Mouse (Mus musculus) cerebellum, adult (tissue): ENCODE results near the gene Vwa5a.

ENCODE experiments used
- ATAC-seq: cut with Nextera tagmentation; 2 replicates; pipeline ENCODE4 v1.9.2; 2017; ENCODE audit warnings: mild to moderate bottlenecking, moderate library complexity, mixed read lengths; ENCODE audit not compliant: insufficient number of reproducible peaks, low FRiP score, low TSS enrichment

Gene Vwa5a

DNA sequence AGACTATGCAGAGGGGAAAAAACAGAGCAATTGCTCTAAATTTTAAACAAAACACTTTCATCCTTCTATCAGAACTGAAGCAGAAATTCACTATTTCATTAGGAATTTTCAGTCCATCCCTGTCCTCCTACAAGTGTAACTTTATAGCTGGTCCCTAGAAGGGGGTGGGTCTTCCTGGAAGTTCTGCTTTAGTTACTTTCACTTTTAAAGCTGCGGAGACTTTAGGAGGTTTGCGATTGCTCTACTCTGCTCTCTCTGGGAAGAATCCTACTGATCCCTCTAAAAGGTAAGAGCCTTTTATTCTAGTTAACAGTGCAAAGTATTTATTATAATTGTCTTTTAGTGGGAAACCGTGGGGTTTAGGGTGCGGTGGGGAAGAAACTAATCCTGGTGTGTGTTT is at the start of gene Vwa5a:
Vwa5a (plus strand) TSS at position 167 of the 400 bp plus-strand sequence.
- ATAC-seq, result no peak

DNA sequence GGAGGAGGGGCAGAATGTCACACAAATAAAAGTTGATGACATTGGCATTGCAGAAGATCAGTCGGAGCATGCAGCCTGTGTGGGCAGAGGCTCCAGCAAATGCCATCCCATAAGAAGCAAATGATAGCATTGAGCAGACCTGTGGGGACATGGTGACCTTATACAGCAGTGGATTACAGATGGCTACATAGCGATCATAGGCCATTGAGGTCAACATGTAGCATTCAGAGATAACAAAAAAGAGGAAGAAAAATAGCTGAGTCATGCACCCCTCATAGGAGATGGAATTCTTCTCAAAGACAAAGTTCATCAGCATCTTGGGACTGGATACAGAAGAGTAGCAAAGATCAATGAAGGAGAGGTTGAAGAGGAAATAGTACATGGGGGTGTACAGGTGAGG is 45.2 kb upstream of the Vwa5a start:
- ATAC-seq, result no peak

DNA sequence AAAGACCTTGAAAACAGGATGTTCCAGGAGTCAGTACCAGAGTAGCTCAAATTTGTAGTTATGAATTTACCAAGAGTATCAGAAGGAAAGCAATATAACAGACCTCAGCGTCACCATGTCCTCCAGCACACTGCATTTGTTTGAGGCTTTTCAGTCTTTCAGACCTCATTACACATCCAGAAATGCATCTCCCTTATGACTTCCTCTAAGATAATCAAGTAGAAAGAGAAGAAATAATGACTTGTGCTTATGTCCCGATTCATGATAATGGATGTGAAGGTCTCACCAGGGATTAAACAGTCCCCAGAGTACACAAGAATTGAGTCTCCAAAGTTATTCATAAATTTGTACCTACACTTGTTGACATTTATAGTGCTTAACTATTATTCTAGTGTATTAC is 43.6 kb upstream of the Vwa5a start, which contains the start of gene Olfr918:
Olfr918 (minus strand) TSS at position 101 of the 400 bp plus-strand sequence.
- ATAC-seq, result no peak

DNA sequence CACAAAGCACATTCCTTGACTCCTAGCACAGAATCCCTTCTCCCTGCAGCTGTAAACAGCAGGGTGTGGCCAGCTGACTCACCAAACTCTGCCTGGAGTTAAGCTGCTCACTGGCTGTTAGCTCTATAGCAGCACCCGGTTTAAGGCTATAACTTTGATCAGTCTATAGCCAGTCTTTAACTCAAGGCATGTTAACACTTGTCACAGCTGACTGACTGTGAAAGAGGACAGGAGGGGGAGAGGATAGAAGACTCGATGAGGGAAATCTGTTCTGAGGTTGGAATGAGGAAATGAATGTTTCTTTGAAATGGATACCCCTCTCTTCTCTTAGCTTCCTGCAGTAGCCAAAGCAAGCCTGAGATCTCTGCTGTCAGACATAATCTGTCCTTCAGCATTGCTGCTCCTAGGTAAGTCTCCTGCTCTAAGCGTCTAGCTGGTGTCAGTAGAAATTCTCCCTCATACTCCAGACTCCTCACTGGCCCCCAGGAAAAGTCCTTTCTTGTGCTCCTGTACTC is 916 bp downstream of the Vwa5a start:
- no peak for ATAC-seq

DNA sequence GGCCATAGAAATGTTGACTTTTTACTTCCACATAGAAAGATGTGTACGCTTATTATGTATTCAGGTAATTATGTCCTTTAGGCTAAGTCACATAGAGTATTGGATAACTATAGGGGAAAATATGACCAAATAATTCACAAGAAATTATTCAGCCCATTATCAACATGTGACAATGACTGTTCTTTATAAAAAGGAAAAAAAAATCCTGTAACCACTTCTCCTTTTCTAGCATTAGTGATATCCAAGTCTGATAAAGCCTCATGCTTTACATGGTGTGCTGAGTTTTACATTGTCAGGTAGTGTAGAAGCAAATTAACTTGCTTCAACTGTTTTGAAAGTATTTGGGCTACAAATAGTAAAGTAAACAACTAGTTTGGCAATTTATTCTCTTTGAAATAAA is 6.0 kb downstream of the Vwa5a start:
- no peak for ATAC-seq

DNA sequence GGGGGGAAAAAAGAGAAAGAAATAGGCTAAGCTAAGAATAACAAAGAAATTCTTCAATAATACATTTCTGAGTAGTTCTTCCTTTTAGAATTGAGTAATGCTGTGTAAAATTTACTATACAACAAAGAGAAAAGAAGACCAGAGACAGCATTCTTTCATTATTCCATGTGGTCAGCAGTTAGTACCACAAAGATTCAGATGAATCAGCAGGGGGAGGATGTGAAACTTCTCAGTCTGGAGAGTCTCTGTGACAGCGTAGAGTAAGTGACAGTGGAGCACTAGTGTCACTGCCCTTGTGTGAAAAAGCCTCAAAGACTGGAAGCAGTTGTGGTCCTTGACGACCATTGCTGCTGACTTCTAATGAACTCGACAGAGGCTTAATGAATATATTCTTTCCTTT is 10.2 kb downstream of the Vwa5a start:
- ATAC-seq, result no peak

DNA sequence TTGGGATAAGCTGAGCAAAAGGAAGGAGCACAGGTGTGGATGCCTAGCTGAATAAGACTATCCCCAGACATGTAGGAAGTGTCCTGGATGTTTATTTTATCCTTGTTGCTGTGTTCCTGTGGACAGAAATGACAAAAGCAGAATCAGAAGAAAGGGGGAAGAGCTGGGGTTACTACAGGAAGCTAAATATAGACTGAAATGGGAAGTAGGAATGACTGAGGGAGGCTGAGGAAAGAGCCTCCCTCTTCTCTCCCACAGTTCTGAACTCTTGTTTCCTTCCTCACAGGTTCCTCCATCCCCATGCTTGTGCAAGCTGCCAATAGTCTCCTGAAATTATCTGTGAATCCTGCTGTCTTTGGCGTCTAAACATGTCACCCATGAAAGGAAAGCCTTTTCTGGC is 23.3 kb downstream of the Vwa5a start:
- no peak for ATAC-seq

DNA sequence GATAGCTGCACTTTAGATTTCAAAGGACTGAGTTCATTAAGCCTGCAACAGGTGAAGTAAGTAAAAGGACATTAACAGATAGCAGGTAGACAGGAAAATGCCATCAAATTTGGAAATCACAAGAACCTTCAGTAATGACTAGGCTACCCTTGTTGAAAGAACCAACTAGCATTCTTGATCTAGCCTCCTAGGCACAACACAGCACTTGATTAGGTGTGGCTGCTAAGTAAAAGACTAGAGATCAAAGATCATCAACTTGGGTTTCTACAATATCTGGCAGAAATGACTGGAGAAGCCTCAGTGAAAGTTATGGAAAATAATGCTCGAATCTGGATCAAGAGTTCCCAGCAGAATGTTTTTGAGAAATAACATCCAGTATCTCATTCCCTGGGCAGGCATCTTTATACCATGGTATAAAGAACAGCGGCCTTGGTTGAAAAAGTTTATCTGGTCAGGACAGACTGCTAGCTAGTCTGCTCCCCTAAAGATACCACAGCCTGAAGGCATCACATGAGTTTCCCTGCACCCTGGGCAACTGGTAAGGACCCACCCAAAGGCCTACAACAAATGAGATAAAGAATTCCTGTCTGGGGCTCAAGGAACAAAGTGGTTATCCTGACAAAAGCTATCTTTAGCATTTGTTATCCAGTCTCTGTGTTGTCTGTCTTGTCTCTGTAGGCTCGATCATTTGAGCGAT is 26.7 kb downstream of the Vwa5a start:
- ATAC-seq, result no peak

DNA sequence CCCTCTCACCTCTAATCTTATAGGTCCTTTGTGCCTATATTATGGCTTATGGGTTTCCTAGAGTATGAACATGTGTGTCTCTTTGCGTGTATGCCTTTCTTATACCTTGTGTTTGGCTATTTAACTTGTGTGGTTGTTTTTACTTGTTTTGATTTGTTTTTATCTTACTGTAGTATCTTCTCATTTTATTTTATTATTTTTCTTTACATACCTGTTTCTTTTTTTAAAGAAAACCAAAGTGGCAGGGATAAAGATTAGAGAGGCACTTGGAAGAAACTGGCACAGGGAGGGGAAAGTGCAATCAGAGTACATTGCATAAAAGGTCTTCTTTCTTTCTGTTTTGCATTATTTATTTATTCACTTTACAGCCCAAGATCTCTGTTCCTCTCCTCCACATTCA is 33.9 kb downstream of the Vwa5a start, which contains the start of gene Olfr920:
Olfr920 (plus strand) TSS at position 301 of the 400 bp plus-strand sequence.
- no peak for ATAC-seq

DNA sequence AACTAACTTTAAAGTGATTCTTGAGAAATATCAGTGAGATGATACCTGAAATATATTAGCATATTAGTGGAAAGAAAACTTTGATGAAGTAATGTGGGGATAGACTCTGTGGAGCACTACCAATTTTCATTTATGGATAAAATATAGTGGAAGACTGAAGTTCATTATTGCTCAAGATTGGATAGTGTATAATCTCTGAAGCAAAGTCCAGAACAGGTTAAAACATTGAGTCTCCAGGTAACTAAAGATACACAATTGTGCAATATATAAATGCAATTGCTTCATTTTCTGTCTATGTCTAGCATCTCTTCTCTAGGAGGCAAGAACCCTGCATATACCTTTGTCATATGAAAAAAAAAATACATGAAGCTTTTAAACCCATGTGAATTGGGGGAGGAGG is 54.7 kb downstream of the Vwa5a start, which contains the start of gene Olfr921:
Olfr921 (plus strand) TSS at position 301 of the 400 bp plus-strand sequence.
- no peak for ATAC-seq

DNA sequence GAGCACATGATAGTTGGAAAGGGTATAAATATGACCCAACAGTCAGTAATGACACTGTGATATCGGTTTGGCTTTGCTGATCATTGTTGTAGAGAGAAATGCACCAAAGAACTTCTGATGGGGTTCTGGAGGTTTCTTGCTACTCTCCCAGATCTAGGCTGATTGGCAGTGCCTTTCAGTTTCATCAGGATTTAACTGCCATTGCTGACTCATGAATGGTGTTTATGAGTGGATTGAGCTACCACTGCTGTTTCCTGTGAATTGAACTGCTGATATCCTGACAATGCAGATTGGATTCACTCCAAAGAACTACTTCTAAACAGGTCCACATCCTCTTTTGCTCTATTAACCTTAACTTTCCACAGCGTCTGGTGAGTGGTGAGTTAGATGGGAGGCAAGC is 74.6 kb downstream of the Vwa5a start:
- ATAC-seq, result no peak
